Mouse (Mus musculus): ENCODE results near the gene Tceal8.

- TF ChIP-seq POLR2A (IDR thresholded peaks at IDR 0.05; ENCODE audit: borderline replicate concordance, insufficient read depth, low read length) (no peak), CTCF (IDR thresholded peaks at IDR 0.05; ENCODE audit: borderline replicate concordance, insufficient read depth, low read depth, low read length) (no peak)
These were observed 644 bp upstream of the Tceal8 start for GRCm38 (mm10) chrX:136172786-136173185.
